17 mouse cellular contexts compared by ENCODE assay signal in genomic region chr16:52399112-52399511, GRCm38 (mm10).
"Had no signal": no experiment of that assay in that cellular context is flagged by ENCODE, and none has a peak within 500 bp of the region (broad histone marks: within the 10 kb centered on the region; RNA-seq: fewer than 3 reads in every experiment).

No protein-coding gene starts in this region.

- ATAC-seq: liver, embryonic 12.5 days; liver, postnatal 0 days; lung, postnatal 0 days; midbrain, embryonic 13.5 days; midbrain, embryonic 15.5 days; midbrain, embryonic 16.5 days had no signal

- DNase-seq: left cerebral cortex, postnatal 4 days; liver; liver, embryonic 13.5 days; liver, postnatal 0 days; lung, adult 18-20 months; lung, adult 2 months; lung, embryonic 14.5 days; lung, postnatal 10 days; lung, postnatal 14 days; lung, postnatal 36 days; lung, postnatal 4 days; midbrain, embryonic 14.5 days had no signal
